ENCODE assay signal across 9 mouse cellular contexts in the genomic region with DNA sequence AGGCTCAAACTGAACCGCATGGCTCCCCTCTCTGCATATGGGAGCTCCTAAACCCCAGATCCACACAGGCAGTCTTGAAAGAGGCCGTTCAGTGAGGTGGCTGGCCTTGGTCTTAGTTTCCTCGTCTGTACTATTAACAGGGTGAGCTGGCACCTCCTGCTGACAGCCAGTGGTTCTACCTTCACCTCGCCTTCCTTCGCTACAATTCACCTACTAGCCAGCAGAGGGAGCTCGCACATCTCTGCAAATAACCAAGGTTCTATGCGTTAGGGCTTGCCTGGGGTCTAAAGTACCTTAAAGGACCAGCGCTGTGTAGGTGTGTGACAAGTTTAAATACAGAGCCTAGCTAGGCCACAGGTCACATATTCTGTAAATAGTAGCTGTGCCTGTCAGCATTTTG. TPM values are rescaled to one million over a fixed set of nuclear protein-coding genes. Genes with fewer than 3 reads are reported as not detected.
DNase-seq lines count a peak whose midpoint lies in the region; ATAC-seq lines count a peak whose summit lies in the region.
"Had no signal": no experiment of that assay in that cellular context is flagged by ENCODE, and none has a peak within 500 bp of the region (broad histone marks: within the 10 kb centered on the region; RNA-seq: fewer than 3 reads in every experiment).

No protein-coding gene starts in this region.

- no peak overlapping the region for H3K4me3 ChIP-seq in hindbrain, embryonic 12.5 days
- H3K4me3 ChIP-seq in lung, embryonic 16.5 days (ENCODE audit: low read length) = no peak overlapping the region
- H3K4me3 ChIP-seq: myocyte had no signal

- 6% methylated on average over 8 of the region's 8 CpGs for WGBS in hindbrain, embryonic 12.5 days
- WGBS in lung, embryonic 16.5 days = 6% methylated on average over 8 of the region's 8 CpGs

- no peak overlapping the region for H3K4me2 ChIP-seq in hindbrain, embryonic 12.5 days (replicated peaks)
- H3K4me2 ChIP-seq in lung, embryonic 16.5 days (ENCODE audit: low read depth, low read length) = no peak overlapping the region

- peak; percentile 69 for ATAC-seq in frontal cortex, adult (ENCODE audit: low TSS enrichment)
- peak; percentile 34; the same call in 1 of the 2 replicates for ATAC-seq in hindbrain, embryonic 12.5 days (ENCODE audit: low FRiP score)
- ATAC-seq in lung, embryonic 16.5 days (ENCODE audit: low read depth) = peak; percentile 58

- no peaks in the 10 kb centered on the region for H3K9me3 ChIP-seq in hindbrain, embryonic 12.5 days (replicated peaks)
- no peaks in the 10 kb centered on the region for H3K9me3 ChIP-seq in lung, embryonic 16.5 days (ENCODE audit: control insufficient read depth, low read length)

- peaks cover 17% of the 10 kb centered on the region for H3K4me1 ChIP-seq in hindbrain, embryonic 12.5 days
- H3K4me1 ChIP-seq in lung, embryonic 16.5 days (replicated peaks; ENCODE audit: control insufficient read depth, insufficient read depth, low read length) = no peaks in the 10 kb centered on the region; the same call in 1 of the 2 replicates

- no peak overlapping the region for H3K27ac ChIP-seq in hindbrain, embryonic 12.5 days
- H3K27ac ChIP-seq in lung, embryonic 16.5 days (ENCODE audit: low read length) = no peak overlapping the region

- no peak overlapping the region for H3K9ac ChIP-seq in hindbrain, embryonic 12.5 days
- H3K9ac ChIP-seq in lung, embryonic 16.5 days (ENCODE audit: low read length) = no peak overlapping the region

- no peaks in the 10 kb centered on the region for H3K36me3 ChIP-seq in hindbrain, embryonic 12.5 days
- H3K36me3 ChIP-seq in lung, embryonic 16.5 days (ENCODE audit: control insufficient read depth, insufficient read depth, low read length) = no peaks in the 10 kb centered on the region

- H3K27me3 ChIP-seq in hindbrain, embryonic 12.5 days = no peaks in the 10 kb centered on the region; the same call in 1 of the 2 replicates
- no peaks in the 10 kb centered on the region; the same call in 1 of the 2 replicates for H3K27me3 ChIP-seq in lung, embryonic 16.5 days (ENCODE audit: control insufficient read depth, insufficient read depth, low read depth, low read length)

- peak; percentile 87 for DNase-seq in MN1 (ENCODE audit: low spot score)
- peak; percentile 79 for DNase-seq in cerebellum, adult 8-10 months
- DNase-seq in layer of hippocampus, postnatal 10 days (ENCODE audit: low spot score in 2 of 2) = peak; percentile 93
- DNase-seq in ovary, postnatal 14 days (ENCODE audit: low spot score) = peak; percentile 85
- peak; percentile 64 to 82 for DNase-seq in thymus, postnatal 10 days (ENCODE audit: low spot score in 2 of 2)

RNA-seq across cellular contexts. Expression of a gene that starts 9.9 kb away (rescaled TPM):
- not detected in 2 replicates for polyA plus RNA-seq in hindbrain, embryonic 12.5 days (2016; fragmentation: Nextera tagmentation; extraction: Ambion mirVana)
- total RNA-seq in layer of hippocampus, postnatal 10 days (2021) = not detected
- not detected in 2 replicates for polyA plus RNA-seq in lung, embryonic 16.5 days (2015; fragmentation: Nextera tagmentation; extraction: Ambion mirVana)
- polyA plus RNA-seq: myocyte had no signal

RNA-seq across cellular contexts. Expression of a gene that starts 28.5 kb away (rescaled TPM):
- polyA plus RNA-seq in hindbrain, embryonic 12.5 days (2016; fragmentation: Nextera tagmentation; extraction: Ambion mirVana) = 203 and 230 TPM in 2 replicates
- total RNA-seq in layer of hippocampus, postnatal 10 days (2021) = 100 to 1,000 TPM; 156 to 161 TPM
- polyA plus RNA-seq in lung, embryonic 16.5 days (2015; fragmentation: Nextera tagmentation; extraction: Ambion mirVana) = 106 and 109 TPM in 2 replicates
